Mouse (Mus musculus) Muller cell, postnatal 12 days (primary cell): ENCODE measurements around the gene Dab2.
A peak's percentile ranks its signal among the peaks of the same experiment; 100 is the strongest.

Source experiments
- DNase-seq: peaks from one replicate; pipeline ENCODE4 v3.0.0-alpha.2; 2015; ENCODE audit errors: inconsistent ontology term

Dab2 gene

GRCm38 (mm10) chr15:6391886-6392285, 92.3 kb downstream of the Dab2 start:
- DNase-seq = no peak

- no peak for DNase-seq
These were observed 94.0 kb downstream of the Dab2 start for GRCm38 (mm10) chr15:6393624-6394023.

- DNase-seq = no peak
These were observed 98.6 kb downstream of the Dab2 start for GRCm38 (mm10) chr15:6398211-6398610.

- DNase-seq = no peak
These were observed 99.3 kb downstream of the Dab2 start for GRCm38 (mm10) chr15:6398881-6399280.

GRCm38 (mm10) chr15:6400115-6400514, 100.5 kb downstream of the Dab2 start:
- no peak for DNase-seq

- DNase-seq = no peak
These were observed 102.8 kb downstream of the Dab2 start for GRCm38 (mm10) chr15:6402433-6402832.

GRCm38 (mm10) chr15:6404172-6404571, 104.6 kb downstream of the Dab2 start:
- DNase-seq = no peak

GRCm38 (mm10) chr15:6406771-6407170, 107.2 kb downstream of the Dab2 start:
- DNase-seq = no peak

- DNase-seq = no peak
These were observed 109.4 kb downstream of the Dab2 start for GRCm38 (mm10) chr15:6409031-6409430.

- DNase-seq = no peak
These were observed 110.6 kb downstream of the Dab2 start for GRCm38 (mm10) chr15:6410161-6410560.

- DNase-seq = peak; percentile 6
These were observed 111.7 kb downstream of the Dab2 start for GRCm38 (mm10) chr15:6411334-6411733.

GRCm38 (mm10) chr15:6415317-6415716, 115.7 kb downstream of the Dab2 start:
- no peak for DNase-seq

GRCm38 (mm10) chr15:6431777-6432176, 132.2 kb downstream of the Dab2 start:
- DNase-seq = no peak

GRCm38 (mm10) chr15:6432411-6432810, 132.8 kb downstream of the Dab2 start:
- no peak for DNase-seq

GRCm38 (mm10) chr15:6435281-6435680, 135.7 kb downstream of the Dab2 start:
- no peak for DNase-seq

GRCm38 (mm10) chr15:6435773-6436172, 136.2 kb downstream of the Dab2 start:
- no peak for DNase-seq

- no peak for DNase-seq
These were observed 139.1 kb downstream of the Dab2 start for GRCm38 (mm10) chr15:6438685-6439084.

- DNase-seq = no peak
These were observed 144.9 kb downstream of the Dab2 start for GRCm38 (mm10) chr15:6444452-6444851.

GRCm38 (mm10) chr15:6445135-6445534, 145.5 kb downstream of the Dab2 start, which contains the start of gene C9:
TSS of gene C9 (plus strand) at chr15:6445327.
- no peak for DNase-seq

- DNase-seq = peak; percentile 62
These were observed 146.6 kb downstream of the Dab2 start for GRCm38 (mm10) chr15:6446181-6446580.

GRCm38 (mm10) chr15:6448892-6449291, 149.3 kb downstream of the Dab2 start:
- peak; percentile 54 for DNase-seq

GRCm38 (mm10) chr15:6454461-6454860, 154.9 kb downstream of the Dab2 start:
- no peak for DNase-seq

GRCm38 (mm10) chr15:6461381-6461780, 161.8 kb downstream of the Dab2 start:
- no peak for DNase-seq

GRCm38 (mm10) chr15:6463361-6463923, 163.9 kb downstream of the Dab2 start:
- no peak for DNase-seq
